Mouse (Mus musculus) G1E (cell line): ENCODE measurements around the gene Dynlt1b.
"Not testable (repeated sequence)": the region's sequence is repeated elsewhere in the genome, so short reads cannot be mapped to it uniquely, and the experiment has no call there.

Experiments used
- CTCF ChIP-seq: IDR thresholded peaks from 2 replicates; pipeline ENCODE4 v1.5.1; 2012; ENCODE audit warnings: low read depth, low read length, inconsistent platforms, mixed read lengths
- GATA1 ChIP-seq: IDR thresholded peaks from 2 replicates; pipeline ENCODE4 v1.6.1; 2012; ENCODE audit warnings: borderline replicate concordance, low read length, inconsistent platforms, mixed read lengths
- GATA2 ChIP-seq: IDR thresholded peaks from 2 replicates; pipeline ENCODE4 v1.6.1; 2012; ENCODE audit warnings: low read depth, low read length, inconsistent platforms, borderline replicate concordance
- POLR2AphosphoS5 ChIP-seq: IDR thresholded peaks from 2 replicates; pipeline ENCODE4 v1.6.1; 2012; ENCODE audit warnings: low read depth, low read length, inconsistent platforms; ENCODE audit not compliant: insufficient replicate concordance
- TAL1 ChIP-seq: conservative IDR thresholded peaks from 2 replicates; pipeline ENCODE4 v1.6.1; 2012; ENCODE audit warnings: low read depth, low read length, inconsistent platforms, mixed read lengths

GRCm38 (mm10) chr17:6439913-6440312, 10.0 kb downstream of the Dynlt1b start:
- TF ChIP-seq CTCF, GATA2, POLR2AphosphoS5, TAL1, GATA1: not testable (repeated sequence)
